Mouse (Mus musculus) right cerebral cortex, postnatal 36 days (tissue): Measurements from ENCODE around the gene Kcnk3.

Experiments
- DNase-seq, 2 experiments: peaks; one replicate each; pipeline ENCODE4 v3.0.0; 2022; ENCODE audit warnings: low spot score in 2 of 2, mixed read lengths in 1 of 2

Gene Kcnk3

DNA sequence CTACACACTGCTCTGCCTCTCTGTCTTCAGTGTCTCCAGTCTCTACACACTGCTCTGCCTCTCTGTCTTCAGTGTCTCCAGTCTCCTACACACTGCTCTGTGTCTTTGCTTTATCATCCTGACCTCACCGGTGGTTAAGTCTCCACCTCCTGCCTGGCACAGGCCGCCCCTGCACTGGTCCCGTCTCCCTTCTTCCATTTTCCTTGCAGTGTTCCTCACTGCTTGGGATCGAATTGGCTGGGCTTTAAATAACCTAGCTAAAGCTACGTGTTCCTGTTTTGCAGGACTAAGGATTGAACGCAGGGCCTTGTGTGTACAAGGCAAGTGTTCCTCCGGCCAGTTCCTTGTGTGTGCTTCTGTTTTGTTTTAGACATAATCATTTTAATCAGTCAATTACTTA, 82.1 kb downstream of the Kcnk3 start:
- DNase-seq = no peak

DNA sequence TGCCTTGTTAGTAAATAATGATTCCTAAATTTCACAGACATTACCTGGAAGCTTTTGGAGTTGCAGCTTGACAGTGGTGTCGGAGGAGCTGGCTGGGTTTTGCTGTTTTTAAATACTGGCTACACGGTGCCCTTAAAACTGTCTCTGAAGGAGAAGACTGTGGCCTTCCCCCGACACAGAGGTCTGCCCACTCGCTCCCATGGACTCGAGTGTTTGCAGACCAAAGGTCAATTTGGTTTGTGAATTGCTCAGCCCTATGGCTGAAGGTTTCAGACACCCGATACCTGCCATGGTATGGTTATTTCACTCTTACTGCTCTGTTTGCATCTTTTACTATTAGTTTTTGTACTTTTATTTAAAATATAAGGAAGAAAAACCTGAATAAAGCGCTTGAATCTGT, 86.0 kb downstream of the Kcnk3 start:
- no peak for DNase-seq
